Mouse (Mus musculus): ENCODE measurements around the gene Wdr20.

DNA sequence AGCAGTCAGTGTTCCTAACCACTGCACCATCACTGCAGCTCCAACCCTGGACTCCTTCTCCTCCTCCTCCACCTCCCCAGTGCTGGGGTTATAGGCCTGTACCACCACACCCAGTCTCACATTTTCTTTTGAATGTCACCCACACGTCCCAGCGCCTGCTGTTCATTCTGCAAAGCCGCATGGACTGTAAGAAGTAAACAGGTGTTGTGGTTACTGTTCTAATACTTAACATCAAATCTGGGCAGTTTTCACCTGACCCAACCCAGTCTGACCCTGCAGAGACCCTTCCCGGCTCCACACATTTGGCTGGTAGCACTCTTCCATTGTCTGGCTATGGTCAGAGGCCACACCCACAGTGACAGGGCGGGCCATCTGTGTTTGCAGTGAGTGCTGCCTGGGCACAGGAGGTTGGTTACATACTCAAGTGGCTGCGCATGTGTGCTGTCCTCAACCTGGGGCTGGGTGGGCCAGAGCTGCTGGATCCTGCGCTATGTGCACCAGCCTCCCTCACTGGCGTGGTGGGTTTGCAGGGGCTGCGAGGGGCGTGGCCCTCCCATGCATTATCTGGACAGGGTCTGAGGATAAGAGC is 64.2 kb downstream of the Wdr20 start:
- TF ChIP-seq CTCF (IDR thresholded peaks at IDR 0.05; ENCODE audit: low read depth, low read length) (no peak), POLR2A (IDR thresholded peaks at IDR 0.05; ENCODE audit: insufficient read depth, low read length) (no peak), EP300 (IDR thresholded peaks at IDR 0.05; ENCODE audit: insufficient read depth, low read depth, low read length) (no peak)

Measured in ES-Bruce4 (cell line).